Mouse (Mus musculus) gastrocnemius, adult 2 months (tissue): ENCODE measurements around the gene Cavin2. TPM values are rescaled to one million over a fixed set of nuclear protein-coding genes. Genes with fewer than 3 reads are reported as not detected.

ENCODE experiments used
- DNase-seq: peaks from one replicate; pipeline ENCODE4 v3.0.0; 2022
- H3K27ac ChIP-seq: fragments of 200-600 bp; 2 replicates; pipeline ENCODE4 v1.8.1; 2022; ENCODE audit warnings: mild to moderate bottlenecking
- H3K4me3 ChIP-seq: fragments of 200-600 bp; 2 replicates; pipeline ENCODE4 v1.8.1; 2022; ENCODE audit warnings: mild to moderate bottlenecking, moderate library complexity
- CTCF ChIP-seq: fragments of 200-600 bp; IDR thresholded peaks from 2 replicates; pipeline ENCODE4 v1.8.1; 2022; ENCODE audit warnings: antibody characterized with exemption, mild to moderate bottlenecking, moderate library complexity
- intact Hi-C: fragments of 180-260 bp; cut with DNase I; formaldehyde crosslinking; loops from one replicate; pipeline ENCODE4 v1.15.1; 2025
- long read RNA-seq, 2 experiments: library from polyadenylated mRNA; stranded (forward); transcript quantifications; one replicate each; pipeline ENCODE4 v2.0.0; 2021
- total RNA-seq, 2 experiments: library from RNA; stranded (reverse); gene quantifications; 2 replicates each; pipeline ENCODE4 v1.2.3; 2021

Gene Cavin2
- total RNA-seq, result 10 to 100 TPM; 24.9 to 34.6 TPM
- long read RNA-seq, experiment 1, transcript Cavin2-201 (2 exons, 3,055 nt), result major isoform, 123 of 132 reads
- long read RNA-seq, experiment 1, partial matches to known transcripts, result 8 of 132 reads
- long read RNA-seq, experiment 1, other reads (novel, unspliced or antisense), result 1 of 132 reads
- long read RNA-seq, experiment 2, transcript Cavin2-201 (2 exons, 3,055 nt), result major isoform, 85 of 100 reads
- long read RNA-seq, experiment 2, partial matches to known transcripts, result 0 of 100 reads
- long read RNA-seq, experiment 2, other reads (novel, unspliced or antisense), result 15 of 100 reads

GRCm38 (mm10) chr1:51288755-51289619 lies at the start of gene Cavin2:
Gene Cavin2, plus strand, starts transcription at chr1:51289126.
- DNase-seq, result peak; percentile 64

GRCm38 (mm10) chr1:51241311-51241986 lies 47.5 kb upstream of the Cavin2 start:
- Histone ChIP-seq H3K27ac (no peak overlapping the region), H3K4me3 (no peak overlapping the region)
- no peak for TF ChIP-seq CTCF
- intact Hi-C loops, result no loop called here
- DNase-seq, result no peak

More at GRCm38 (mm10) chr1:51288755-51289619, at the start of gene Cavin2:
- H3K4me3 ChIP-seq, result peak within 1 kb of the TSS; percentile 84
- intact Hi-C loops, result no loop called here
- H3K27ac ChIP-seq, result peak within 1 kb of the TSS; percentile 90
- peak; percentile 39 for TF ChIP-seq CTCF

GRCm38 (mm10) chr1:51243294-51243693 lies 45.6 kb upstream of the Cavin2 start:
- no peak for DNase-seq
- intact Hi-C loops, result no loop called here
- Histone ChIP-seq H3K27ac (no peak overlapping the region), H3K4me3 (no peak overlapping the region)
- TF ChIP-seq CTCF, result no peak

- Histone ChIP-seq H3K27ac (no peak overlapping the region), H3K4me3 (no peak overlapping the region)
- intact Hi-C loops, result no loop called here
- no peak for DNase-seq
- TF ChIP-seq CTCF, result no peak
Observed at GRCm38 (mm10) chr1:51243869-51244268, 45.1 kb upstream of the Cavin2 start.

GRCm38 (mm10) chr1:51245381-51245780 lies 43.5 kb upstream of the Cavin2 start:
- Histone ChIP-seq H3K4me3 (no peak overlapping the region), H3K27ac (peak overlapping the region; percentile 48; the same call in 1 of the 2 replicates)
- no peak for TF ChIP-seq CTCF
- intact Hi-C loops, result no loop called here
- DNase-seq, result no peak

- no peak overlapping the region for H3K27ac ChIP-seq
- DNase-seq, result no peak
- no peak overlapping the region for H3K4me3 ChIP-seq
- intact Hi-C loops, result no loop called here
- TF ChIP-seq CTCF, result no peak
Observed at GRCm38 (mm10) chr1:51250302-51250701, 38.6 kb upstream of the Cavin2 start.

GRCm38 (mm10) chr1:51265118-51265800 lies 23.7 kb upstream of the Cavin2 start:
- TF ChIP-seq CTCF, result no peak
- intact Hi-C loops, result loop anchor here (10.0 kb wide), 1 partner anchor 130 kb away; no protein-coding TSS in a partner anchor
- H3K4me3 ChIP-seq, result no peak overlapping the region; the same call in 1 of the 2 replicates
- DNase-seq, result no peak
- H3K27ac ChIP-seq, result peak overlapping the region; percentile 87

- Histone ChIP-seq H3K4me3 (peak overlapping the region; percentile 2), H3K27ac (peak overlapping the region; percentile 87)
- no peak for DNase-seq
- TF ChIP-seq CTCF, result no peak
- intact Hi-C loops, result loop anchor here (10.0 kb wide), 1 partner anchor 131 kb away; no protein-coding TSS in a partner anchor
Observed at GRCm38 (mm10) chr1:51265926-51266325, 23.0 kb upstream of the Cavin2 start.

- intact Hi-C loops, result loop anchor here (10.0 kb wide), 1 partner anchor 132 kb away; no protein-coding TSS in a partner anchor
- TF ChIP-seq CTCF, result no peak
- H3K27ac ChIP-seq, result peak overlapping the region; percentile 87
- peak; percentile 40 for DNase-seq
- peak overlapping the region; percentile 61 for H3K4me3 ChIP-seq
Observed at GRCm38 (mm10) chr1:51267125-51267524, 21.8 kb upstream of the Cavin2 start.

GRCm38 (mm10) chr1:51268225-51268624 lies 20.7 kb upstream of the Cavin2 start:
- intact Hi-C loops, result loop anchor here (10.0 kb wide), 1 partner anchor 133 kb away; no protein-coding TSS in a partner anchor
- no peak for TF ChIP-seq CTCF
- Histone ChIP-seq H3K4me3 (no peak overlapping the region), H3K27ac (peak overlapping the region; percentile 87)
- DNase-seq, result no peak

- no peak for DNase-seq
- no peak for TF ChIP-seq CTCF
- Histone ChIP-seq H3K4me3 (no peak overlapping the region), H3K27ac (peak overlapping the region; percentile 44; the same call in 1 of the 2 replicates)
- intact Hi-C loops, result no loop called here
Observed at GRCm38 (mm10) chr1:51270196-51270935, 18.6 kb upstream of the Cavin2 start.
